Mouse (Mus musculus) liver, postnatal 0 days (tissue): ENCODE measurements around the gene Dclk1.

Experiments
- CTCF ChIP-seq: sonication (generic); IDR thresholded peaks from 2 replicates; pipeline ENCODE4 v1.5.1; 2016; ENCODE audit warnings: antibody characterized with exemption, low read depth
- EP300 ChIP-seq: IDR thresholded peaks from 2 replicates; pipeline ENCODE4 v1.6.1; 2016; ENCODE audit warnings: antibody characterized with exemption, low read depth, mild to moderate bottlenecking

DNA sequence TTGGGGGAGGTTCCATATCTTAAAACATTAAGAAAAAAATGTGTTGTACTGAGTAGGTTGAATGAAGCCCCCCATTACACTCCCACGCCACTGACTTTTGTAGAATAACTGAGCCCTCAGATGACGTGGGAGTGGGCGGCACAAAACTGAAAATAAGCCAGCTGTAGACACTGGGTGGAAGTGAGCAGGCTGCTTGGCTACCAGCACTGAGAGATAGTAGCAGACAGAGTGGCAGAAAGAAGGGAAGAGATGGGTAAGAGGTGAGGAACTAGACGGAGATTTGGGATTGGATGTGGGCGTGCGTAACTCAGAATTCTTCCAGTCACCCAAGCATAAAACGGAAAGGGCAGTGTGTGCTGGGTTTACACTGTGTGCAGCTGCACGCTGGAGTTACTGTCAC lies 223.6 kb downstream of the Dclk1 start:
- no peak for TF ChIP-seq CTCF
- TF ChIP-seq EP300 = no peak
